Mouse (Mus musculus): ENCODE results near the gene Spata21. TPM values are rescaled to one million over a fixed set of nuclear protein-coding genes. Genes with fewer than 3 reads are reported as not detected.
A peak's percentile ranks its signal among the peaks of the same experiment; 100 is the strongest.
"Not testable (repeated sequence)": the region's sequence is repeated elsewhere in the genome, so short reads cannot be mapped to it uniquely, and the experiment has no call there.

Gene Spata21
- total RNA-seq, 2 experiments from 2014 or later: not detected

- ATAC-seq (replicated peaks; ENCODE audit: poor library complexity): no peak
Measured at GRCm38 (mm10) chr4:141123065-141123464, 34.9 kb downstream of the Spata21 start.

GRCm38 (mm10) chr4:141129190-141129710, 41.1 kb downstream of the Spata21 start:
- 0 out of 2 replicates have a peak, but pooled peaks have one; percentile 29 for ATAC-seq (replicated peaks; ENCODE audit: poor library complexity)

GRCm38 (mm10) chr4:141130704-141131342, 42.7 kb downstream of the Spata21 start:
- no peak for ATAC-seq (replicated peaks; ENCODE audit: poor library complexity)

GRCm38 (mm10) chr4:141131531-141132061, 43.5 kb downstream of the Spata21 start:
- no peak for ATAC-seq (replicated peaks; ENCODE audit: poor library complexity)

GRCm38 (mm10) chr4:141132191-141132590, 44.1 kb downstream of the Spata21 start:
- ATAC-seq (replicated peaks; ENCODE audit: poor library complexity): no peak

GRCm38 (mm10) chr4:141133227-141133626, 45.1 kb downstream of the Spata21 start:
- ATAC-seq (replicated peaks; ENCODE audit: poor library complexity): no peak

GRCm38 (mm10) chr4:141134031-141134441, 45.9 kb downstream of the Spata21 start:
- ATAC-seq (replicated peaks; ENCODE audit: poor library complexity): no peak

GRCm38 (mm10) chr4:141134751-141135530, 46.8 kb downstream of the Spata21 start:
- 0 out of 2 replicates have a peak, but pooled peaks have one; percentile 7 for ATAC-seq (replicated peaks; ENCODE audit: poor library complexity)

GRCm38 (mm10) chr4:141136126-141136525, 48.0 kb downstream of the Spata21 start:
- ATAC-seq (replicated peaks; ENCODE audit: poor library complexity): no peak

- ATAC-seq (replicated peaks; ENCODE audit: poor library complexity): not testable (repeated sequence)
Measured at GRCm38 (mm10) chr4:141137740-141138139, 49.6 kb downstream of the Spata21 start.

- ATAC-seq (replicated peaks; ENCODE audit: poor library complexity): peak; percentile 14; the same call in 1 of the 2 replicates
Measured at GRCm38 (mm10) chr4:141138425-141139115, 50.4 kb downstream of the Spata21 start.

GRCm38 (mm10) chr4:141139116-141139970, 51.2 kb downstream of the Spata21 start, which contains the start of gene Szrd1:
Gene Szrd1, minus strand, starts transcription at chr4:141139775.
- ATAC-seq (replicated peaks; ENCODE audit: poor library complexity): peak; percentile 88

GRCm38 (mm10) chr4:141140354-141140753, 52.2 kb downstream of the Spata21 start:
- not testable (repeated sequence) for ATAC-seq (replicated peaks; ENCODE audit: poor library complexity)

- no peak for ATAC-seq (replicated peaks; ENCODE audit: poor library complexity)
Measured at GRCm38 (mm10) chr4:141140967-141141366, 52.8 kb downstream of the Spata21 start.

- peak; percentile 44 for ATAC-seq (replicated peaks; ENCODE audit: poor library complexity)
Measured at GRCm38 (mm10) chr4:141142285-141142811, 54.2 kb downstream of the Spata21 start.

GRCm38 (mm10) chr4:141145124-141145523, 57.0 kb downstream of the Spata21 start:
- not testable (repeated sequence) for ATAC-seq (replicated peaks; ENCODE audit: poor library complexity)

GRCm38 (mm10) chr4:141146491-141147033, 58.4 kb downstream of the Spata21 start:
- no peak for ATAC-seq (replicated peaks; ENCODE audit: poor library complexity)

- ATAC-seq (replicated peaks; ENCODE audit: poor library complexity): peak; percentile 76
Measured at GRCm38 (mm10) chr4:141147112-141148008, 59.2 kb downstream of the Spata21 start, which contains the start of gene Fbxo42. Gene Fbxo42, plus strand, starts transcription at chr4:141147913.

Data from megakaryocyte progenitor cell, adult 5-6 weeks (primary cell).